Mouse (Mus musculus) neural tube, postnatal 0 days (tissue): ENCODE measurements around the gene Slc29a4. TPM values are rescaled to one million over a fixed set of nuclear protein-coding genes. Genes with fewer than 3 reads are reported as not detected.

Experiments used
- polyA plus RNA-seq: library from polyadenylated mRNA; unstranded; fragments of >200 nt; fragmentation: Nextera tagmentation; extraction: Ambion mirVana; gene quantifications from 2 replicates; pipeline ENCODE4 v1.2.1, GENCODE M21; 2015

The Slc29a4 gene
- polyA plus RNA-seq, result 49.0 and 59.0 TPM in 2 replicates

DNA sequence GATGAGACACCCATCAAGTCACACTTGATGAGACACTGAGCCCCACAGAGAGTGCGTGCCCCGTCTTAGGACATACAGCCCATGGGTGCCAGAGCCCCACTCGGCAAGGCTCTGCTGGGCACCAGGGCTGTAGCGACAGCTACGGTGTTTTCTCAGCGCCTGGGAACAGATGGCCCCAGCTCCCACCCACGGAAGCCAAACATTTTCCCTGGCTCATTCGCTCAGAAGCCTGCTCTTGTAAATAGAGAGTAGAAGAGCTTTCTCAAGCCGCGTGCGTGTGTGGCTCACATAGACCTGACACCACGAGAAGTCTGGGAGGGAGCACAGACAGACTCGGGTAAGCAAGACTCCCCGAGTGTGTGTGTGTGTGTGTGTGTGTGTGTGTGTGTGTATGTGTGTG is at the start of gene Slc29a4:
Gene Slc29a4 (plus strand): TSS at position 265 of the 400 bp plus-strand sequence.

Other genes with a start within 250 kb of the Slc29a4 start
- gene Ap5z1, start 228.6 kb upstream of the Slc29a4 start, polyA plus RNA-seq, result 7.6 and 8.8 TPM in 2 replicates
- 0.14 and 0.15 TPM in 2 replicates for gene Papolb, start 162.4 kb upstream of the Slc29a4 start, polyA plus RNA-seq
- gene Radil, start 141.4 kb upstream of the Slc29a4 start, polyA plus RNA-seq, result 15.3 and 19.4 TPM in 2 replicates
- 136 and 152 TPM in 2 replicates for gene Mmd2, start 83.7 kb upstream of the Slc29a4 start, polyA plus RNA-seq
- 38.8 and 39.8 TPM in 2 replicates for gene Wipi2, start 64.8 kb upstream of the Slc29a4 start, polyA plus RNA-seq
- 22.7 and 24.9 TPM in 2 replicates for gene Tnrc18, start 125.2 kb downstream of the Slc29a4 start, polyA plus RNA-seq
- 31.1 and 34.1 TPM in 2 replicates for gene Fbxl18, start 202.9 kb downstream of the Slc29a4 start, polyA plus RNA-seq
- 11,709 and 12,043 TPM in 2 replicates for gene Actb, start 214.2 kb downstream of the Slc29a4 start, polyA plus RNA-seq